Mouse (Mus musculus): ENCODE data around the gene Tet2. TPM values are rescaled to one million over a fixed set of nuclear protein-coding genes. Genes with fewer than 3 reads are reported as not detected.

The Tet2 gene
- polyA plus RNA-seq, 1 experiment from 2014 or later, result 19.3 TPM

- Histone ChIP-seq H3K27me3 (ENCODE audit: control insufficient read depth, insufficient read depth, low read length) (no peaks in the 10 kb centered on the region), H3K4me3 (ENCODE audit: low read depth, low read length) (no peak overlapping the region), H3K36me3 (ENCODE audit: control insufficient read depth, insufficient read depth, low read length) (no peaks in the 10 kb centered on the region), H3K9me3 (ENCODE audit: control insufficient read depth, low read length) (no peaks in the 10 kb centered on the region), H3K4me1 (replicated peaks; ENCODE audit: control insufficient read depth, insufficient read depth, low read length) (no peaks in the 10 kb centered on the region), H3K27ac (ENCODE audit: low read depth, low read length) (no peak overlapping the region), H3K9ac (ENCODE audit: low read length) (no peak overlapping the region), H3K4me2 (ENCODE audit: low read depth, low read length, severe bottlenecking) (no peak overlapping the region)
- no peak for ATAC-seq (replicated peaks; ENCODE audit: low FRiP score)
- DNase-seq (ENCODE audit: low spot score), result no peak
- 95% methylated on average over 3 of the region's 3 CpGs for WGBS
Observed at GRCm38 (mm10) chr3:133508881-133509280, 36.1 kb downstream of the Tet2 start.

GRCm38 (mm10) chr3:133506289-133506954, 38.5 kb downstream of the Tet2 start:
- Histone ChIP-seq H3K27ac (ENCODE audit: low read depth, low read length) (no peak overlapping the region), H3K9me3 (ENCODE audit: control insufficient read depth, low read length) (no peaks in the 10 kb centered on the region), H3K36me3 (ENCODE audit: control insufficient read depth, insufficient read depth, low read length) (no peaks in the 10 kb centered on the region), H3K27me3 (ENCODE audit: control insufficient read depth, insufficient read depth, low read length) (no peaks in the 10 kb centered on the region), H3K9ac (ENCODE audit: low read length) (no peak overlapping the region), H3K4me2 (ENCODE audit: low read depth, low read length, severe bottlenecking) (no peak overlapping the region), H3K4me1 (replicated peaks; ENCODE audit: control insufficient read depth, insufficient read depth, low read length) (no peaks in the 10 kb centered on the region), H3K4me3 (ENCODE audit: low read depth, low read length) (no peak overlapping the region)
- DNase-seq (ENCODE audit: low spot score), result no peak
- ATAC-seq (replicated peaks; ENCODE audit: low FRiP score), result no peak
- WGBS, result 88% methylated on average over 9 of the region's 9 CpGs

GRCm38 (mm10) chr3:133496953-133497352, 48.0 kb downstream of the Tet2 start:
- 81% methylated on average over 7 of the region's 7 CpGs for WGBS
- no peak overlapping the region for H3K4me2 ChIP-seq (ENCODE audit: low read depth, low read length, severe bottlenecking)
- DNase-seq (ENCODE audit: low spot score), result no peak
- H3K9ac ChIP-seq (ENCODE audit: low read length), result no peak overlapping the region
- no peak overlapping the region for H3K27ac ChIP-seq (ENCODE audit: low read depth, low read length)
- ATAC-seq (replicated peaks; ENCODE audit: low FRiP score), result peak; percentile 44; the same call in 1 of the 2 replicates
- H3K4me3 ChIP-seq (ENCODE audit: low read depth, low read length), result no peak overlapping the region
- H3K27me3 ChIP-seq (ENCODE audit: control insufficient read depth, insufficient read depth, low read length), result no peaks in the 10 kb centered on the region
- H3K36me3 ChIP-seq (ENCODE audit: control insufficient read depth, insufficient read depth, low read length), result no peaks in the 10 kb centered on the region
- no peaks in the 10 kb centered on the region for H3K9me3 ChIP-seq (ENCODE audit: control insufficient read depth, low read length)
- H3K4me1 ChIP-seq (replicated peaks; ENCODE audit: control insufficient read depth, insufficient read depth, low read length), result no peaks in the 10 kb centered on the region

GRCm38 (mm10) chr3:133491370-133491769, 53.6 kb downstream of the Tet2 start:
- Histone ChIP-seq H3K4me2 (ENCODE audit: low read depth, low read length, severe bottlenecking) (no peak overlapping the region), H3K27ac (ENCODE audit: low read depth, low read length) (no peak overlapping the region), H3K4me3 (ENCODE audit: low read depth, low read length) (no peak overlapping the region), H3K9ac (ENCODE audit: low read length) (no peak overlapping the region), H3K4me1 (replicated peaks; ENCODE audit: control insufficient read depth, insufficient read depth, low read length) (no peaks in the 10 kb centered on the region), H3K9me3 (ENCODE audit: control insufficient read depth, low read length) (no peaks in the 10 kb centered on the region), H3K27me3 (ENCODE audit: control insufficient read depth, insufficient read depth, low read length) (no peaks in the 10 kb centered on the region), H3K36me3 (ENCODE audit: control insufficient read depth, insufficient read depth, low read length) (peaks cover 3% of the 10 kb centered on the region; the same call in 1 of the 2 replicates)
- 86% methylated on average over 2 of the region's 2 CpGs for WGBS
- DNase-seq (ENCODE audit: low spot score), result no peak
- ATAC-seq (replicated peaks; ENCODE audit: low FRiP score), result no peak

GRCm38 (mm10) chr3:133488022-133488725, 56.8 kb downstream of the Tet2 start:
- Histone ChIP-seq H3K36me3 (ENCODE audit: control insufficient read depth, insufficient read depth, low read length) (peaks cover 6% of the 10 kb centered on the region), H3K4me2 (ENCODE audit: low read depth, low read length, severe bottlenecking) (no peak overlapping the region)

GRCm38 (mm10) chr3:133482887-133483286, 62.1 kb downstream of the Tet2 start:
- H3K27me3 ChIP-seq (ENCODE audit: control insufficient read depth, insufficient read depth, low read length), result no peaks in the 10 kb centered on the region
- H3K9ac ChIP-seq (ENCODE audit: low read length), result no peak overlapping the region
- no peak for ATAC-seq (replicated peaks; ENCODE audit: low FRiP score)
- H3K36me3 ChIP-seq (ENCODE audit: control insufficient read depth, insufficient read depth, low read length), result peaks cover 6% of the 10 kb centered on the region
- H3K27ac ChIP-seq (ENCODE audit: low read depth, low read length), result no peak overlapping the region
- 93% methylated on average over 1 of the region's 1 CpGs for WGBS
- no peak for DNase-seq (ENCODE audit: low spot score)
- H3K4me3 ChIP-seq (ENCODE audit: low read depth, low read length), result no peak overlapping the region
- no peaks in the 10 kb centered on the region for H3K4me1 ChIP-seq (replicated peaks; ENCODE audit: control insufficient read depth, insufficient read depth, low read length)
- no peak overlapping the region for H3K4me2 ChIP-seq (ENCODE audit: low read depth, low read length, severe bottlenecking)
- no peaks in the 10 kb centered on the region for H3K9me3 ChIP-seq (ENCODE audit: control insufficient read depth, low read length)

More at GRCm38 (mm10) chr3:133488022-133488725, 56.8 kb downstream of the Tet2 start:
- H3K27me3 ChIP-seq (ENCODE audit: control insufficient read depth, insufficient read depth, low read length), result no peaks in the 10 kb centered on the region
- no peak overlapping the region for H3K9ac ChIP-seq (ENCODE audit: low read length)
- H3K27ac ChIP-seq (ENCODE audit: low read depth, low read length), result no peak overlapping the region
- H3K4me1 ChIP-seq (replicated peaks; ENCODE audit: control insufficient read depth, insufficient read depth, low read length), result no peaks in the 10 kb centered on the region
- H3K9me3 ChIP-seq (ENCODE audit: control insufficient read depth, low read length), result no peaks in the 10 kb centered on the region
- DNase-seq (ENCODE audit: low spot score), result no peak
- WGBS, result 92% methylated on average over 13 of the region's 13 CpGs
- ATAC-seq (replicated peaks; ENCODE audit: low FRiP score), result no peak
- H3K4me3 ChIP-seq (ENCODE audit: low read depth, low read length), result no peak overlapping the region

- no peak overlapping the region for H3K4me3 ChIP-seq (ENCODE audit: low read depth, low read length)
- no peaks in the 10 kb centered on the region for H3K4me1 ChIP-seq (replicated peaks; ENCODE audit: control insufficient read depth, insufficient read depth, low read length)
- H3K27ac ChIP-seq (ENCODE audit: low read depth, low read length), result no peak overlapping the region
- WGBS, result 95% methylated on average over 3 of the region's 3 CpGs
- peaks cover 5% of the 10 kb centered on the region; the same call in 1 of the 2 replicates for H3K36me3 ChIP-seq (ENCODE audit: control insufficient read depth, insufficient read depth, low read length)
- no peak overlapping the region for H3K4me2 ChIP-seq (ENCODE audit: low read depth, low read length, severe bottlenecking)
- no peaks in the 10 kb centered on the region for H3K27me3 ChIP-seq (ENCODE audit: control insufficient read depth, insufficient read depth, low read length)
- H3K9ac ChIP-seq (ENCODE audit: low read length), result no peak overlapping the region
- H3K9me3 ChIP-seq (ENCODE audit: control insufficient read depth, low read length), result no peaks in the 10 kb centered on the region
- DNase-seq (ENCODE audit: low spot score) (no peak), ATAC-seq (replicated peaks; ENCODE audit: low FRiP score) (no peak)
Observed at GRCm38 (mm10) chr3:133478987-133479386, 66.0 kb downstream of the Tet2 start.

- no peaks in the 10 kb centered on the region for H3K27me3 ChIP-seq (ENCODE audit: control insufficient read depth, insufficient read depth, low read length)
- H3K27ac ChIP-seq (ENCODE audit: low read depth, low read length), result no peak overlapping the region
- H3K4me3 ChIP-seq (ENCODE audit: low read depth, low read length), result no peak overlapping the region
- H3K4me2 ChIP-seq (ENCODE audit: low read depth, low read length, severe bottlenecking), result no peak overlapping the region
- H3K9ac ChIP-seq (ENCODE audit: low read length), result no peak overlapping the region
- H3K36me3 ChIP-seq (ENCODE audit: control insufficient read depth, insufficient read depth, low read length), result peaks cover 5% of the 10 kb centered on the region; the same call in 1 of the 2 replicates
- ATAC-seq (replicated peaks; ENCODE audit: low FRiP score), result no peak
- no peaks in the 10 kb centered on the region for H3K9me3 ChIP-seq (ENCODE audit: control insufficient read depth, low read length)
- no peaks in the 10 kb centered on the region for H3K4me1 ChIP-seq (replicated peaks; ENCODE audit: control insufficient read depth, insufficient read depth, low read length)
- no peak for DNase-seq (ENCODE audit: low spot score)
- WGBS, result 77% methylated on average over 1 of the region's 1 CpGs
Observed at GRCm38 (mm10) chr3:133473781-133474180, 71.2 kb downstream of the Tet2 start.

All from forebrain, embryonic 11.5 days (tissue).